Mouse (Mus musculus) forelimb bud, embryonic 11.5 days (tissue): Measurements from ENCODE around the gene Ctc1.
A peak's percentile ranks its signal among the peaks of the same experiment; 100 is the strongest.

Experiments
- DNase-seq: peaks from one replicate; pipeline ENCODE4 v3.0.0-alpha.2; 2012; ENCODE audit warnings: low read depth, low spot score

The Ctc1 gene

DNA sequence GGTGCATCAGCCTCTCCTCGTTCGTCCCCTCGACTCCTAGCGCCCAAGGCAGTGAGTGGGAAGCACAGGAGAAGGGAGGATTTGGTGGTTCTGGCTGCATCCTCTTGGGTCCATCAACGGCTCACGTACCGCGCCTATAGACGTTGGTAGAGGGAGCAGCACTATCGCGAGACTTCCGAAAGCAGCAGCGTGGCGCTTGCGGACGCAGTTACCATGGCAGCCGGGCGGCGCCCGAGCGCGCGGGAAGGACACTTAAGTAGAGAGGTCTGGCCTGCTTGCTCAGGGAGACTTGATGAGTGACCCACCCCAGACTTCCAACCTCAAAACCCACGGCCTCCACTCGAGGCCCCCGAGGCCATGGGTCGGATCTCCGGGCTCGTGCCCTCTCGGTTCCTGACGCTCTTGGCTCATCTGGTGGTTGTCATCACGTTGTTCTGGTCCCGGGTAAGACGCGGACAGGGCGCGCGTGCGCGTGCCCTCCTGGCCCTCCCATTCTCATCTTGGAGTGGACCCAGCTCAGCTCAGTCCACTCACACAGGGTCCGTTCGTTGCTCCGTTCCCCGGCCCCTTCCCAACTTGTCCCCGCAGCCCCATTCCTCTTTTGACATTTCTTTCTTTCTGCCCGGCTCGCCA lies 55.0 kb downstream of the Ctc1 start, which contains the start of gene Tmem107:
Gene Tmem107 (plus strand): TSS at position 217 of the 633 bp plus-strand sequence.
- peak; percentile 96 for DNase-seq

DNA sequence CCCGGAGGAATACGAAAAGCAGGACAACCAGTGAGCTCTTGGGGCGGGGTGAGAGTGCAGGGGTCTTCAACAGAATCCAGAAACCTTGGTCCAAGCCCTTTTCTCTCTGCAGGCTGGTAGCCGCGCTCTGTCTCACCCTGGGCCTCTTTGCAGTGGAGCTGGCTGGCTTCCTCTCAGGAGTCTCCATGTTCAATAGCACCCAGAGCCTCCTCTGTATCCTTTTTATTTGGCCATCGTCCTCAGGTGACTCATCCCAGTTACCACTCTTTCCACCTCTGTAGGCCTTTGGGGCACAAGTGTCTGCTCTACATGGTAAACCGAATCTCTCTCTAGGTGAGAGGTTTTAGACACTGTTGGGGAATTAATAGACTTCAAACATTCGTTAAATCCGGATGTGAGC lies 55.6 kb downstream of the Ctc1 start:
- no peak for DNase-seq

DNA sequence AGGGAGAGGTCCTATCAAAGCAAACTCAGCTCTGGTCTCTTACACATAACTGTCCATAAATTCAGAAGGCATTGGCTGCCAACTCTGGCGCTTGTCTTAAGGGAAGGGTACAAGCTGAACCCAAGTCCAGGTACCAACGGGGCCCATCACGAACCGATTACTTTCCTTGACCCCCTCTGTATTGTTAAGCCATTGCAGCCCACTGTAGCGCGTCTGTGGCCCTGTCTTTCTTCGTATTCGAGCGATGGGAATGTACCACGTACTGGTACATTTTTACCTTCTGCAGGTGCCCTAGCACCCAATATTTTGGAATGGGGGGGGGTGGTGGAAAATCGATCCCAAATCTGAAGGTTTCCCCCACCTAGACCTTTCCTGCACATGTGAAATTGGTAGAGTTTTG lies 56.5 kb downstream of the Ctc1 start:
- DNase-seq: no peak

- DNase-seq: no peak
These were observed 57.0 kb downstream of the Ctc1 start for GRCm38 (mm10) chr11:69072666-69073064.

GRCm38 (mm10) chr11:69073065-69073888 lies 57.6 kb downstream of the Ctc1 start:
- DNase-seq: peak; percentile 93

DNA sequence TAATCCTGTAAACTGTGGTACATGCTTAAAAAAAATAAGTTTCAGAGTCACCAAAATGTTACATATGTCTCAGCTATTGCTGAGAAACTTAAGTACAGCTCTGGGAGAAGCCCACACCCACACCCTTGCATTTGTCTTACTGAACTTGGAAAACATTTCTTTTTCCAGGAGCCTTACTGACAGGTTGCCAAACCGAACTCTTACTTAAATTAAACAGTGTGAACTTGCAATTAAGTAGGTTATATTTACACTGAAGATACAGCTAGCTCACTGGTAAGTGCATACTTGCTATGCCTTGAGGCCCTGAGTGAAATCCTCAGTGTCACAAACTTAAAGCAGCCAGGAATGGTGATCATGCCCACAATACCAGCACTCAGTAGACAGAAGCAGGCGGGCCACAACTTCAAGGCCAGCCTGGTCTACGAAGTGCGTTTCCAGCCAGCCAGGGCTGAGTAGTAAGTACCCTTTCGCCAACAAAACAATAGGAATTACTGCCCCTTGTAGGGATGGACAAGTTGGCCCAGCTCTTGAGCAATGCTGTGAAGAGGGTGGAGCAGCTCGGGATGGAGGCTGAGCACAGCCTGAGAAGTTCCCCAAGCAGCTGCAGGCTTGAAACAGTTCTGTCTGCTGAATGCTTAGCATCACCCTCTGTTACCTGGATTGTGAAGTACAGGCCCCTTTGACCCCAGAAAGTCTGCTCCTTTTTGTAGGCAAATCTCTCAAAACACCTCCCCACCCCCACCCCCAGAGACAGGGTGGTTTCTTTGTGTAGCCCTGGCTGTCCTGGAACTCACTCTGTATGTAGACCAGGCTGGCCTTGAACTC lies 58.5 kb downstream of the Ctc1 start:
- DNase-seq: no peak

DNA sequence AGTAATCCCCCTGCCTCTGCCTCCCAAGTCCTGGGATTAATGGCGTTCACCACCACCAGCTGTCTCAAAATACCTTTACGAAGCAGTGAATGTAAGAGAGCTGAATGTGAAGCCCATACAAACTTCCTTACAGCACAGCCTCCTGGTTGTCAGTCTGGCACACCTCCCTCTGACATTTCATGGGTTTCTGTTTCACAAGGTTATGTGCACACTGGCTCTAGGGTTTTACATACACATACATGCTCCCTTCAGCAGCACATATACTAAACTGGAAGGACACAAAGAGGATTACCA lies 59.0 kb downstream of the Ctc1 start:
- no peak for DNase-seq

- no peak for DNase-seq
These were observed 60.2 kb downstream of the Ctc1 start for GRCm38 (mm10) chr11:69075764-69076479.

DNA sequence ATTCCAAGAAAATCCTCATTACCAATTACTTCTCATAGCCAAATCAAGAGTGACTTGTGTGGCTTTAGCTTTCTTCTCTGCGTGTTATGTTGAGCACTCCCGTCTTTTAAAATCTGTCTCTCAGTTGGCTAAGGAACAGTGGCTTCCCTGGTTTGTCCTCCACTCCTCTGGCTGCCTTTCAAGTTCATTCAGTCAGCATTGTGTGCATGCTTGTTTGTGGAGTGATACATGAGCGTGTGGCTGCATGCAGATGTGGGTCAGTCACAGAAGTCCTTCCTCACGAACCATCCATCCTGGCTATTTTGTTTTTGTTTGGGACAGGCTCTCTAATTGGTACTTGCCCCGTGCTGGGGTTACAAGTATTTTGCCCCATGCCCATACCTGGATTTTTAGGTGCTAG lies 60.9 kb downstream of the Ctc1 start:
- no peak for DNase-seq

DNA sequence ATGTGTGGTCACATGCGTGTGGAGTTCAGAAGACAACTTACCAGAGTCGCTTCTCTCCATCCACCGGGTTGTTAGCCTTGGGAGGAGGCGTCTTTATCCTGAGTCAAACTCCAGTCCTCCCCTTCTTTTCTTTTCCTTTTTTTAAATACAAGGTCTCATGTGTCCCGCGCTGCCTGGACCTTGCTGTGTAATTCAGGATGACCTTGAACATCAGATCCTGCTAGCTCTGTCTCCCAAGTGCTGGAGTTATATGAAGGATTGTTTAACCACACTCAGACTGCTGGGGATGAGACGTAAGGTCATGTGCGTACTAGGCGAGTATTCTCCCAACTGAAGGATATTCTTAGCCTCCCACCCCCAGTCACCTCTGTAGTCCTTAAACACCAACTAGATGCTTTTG lies 61.6 kb downstream of the Ctc1 start:
- no peak for DNase-seq

- no peak for DNase-seq
These were observed 62.3 kb downstream of the Ctc1 start for GRCm38 (mm10) chr11:69078041-69078440.

GRCm38 (mm10) chr11:69078805-69079438 lies 63.2 kb downstream of the Ctc1 start:
- no peak for DNase-seq

DNA sequence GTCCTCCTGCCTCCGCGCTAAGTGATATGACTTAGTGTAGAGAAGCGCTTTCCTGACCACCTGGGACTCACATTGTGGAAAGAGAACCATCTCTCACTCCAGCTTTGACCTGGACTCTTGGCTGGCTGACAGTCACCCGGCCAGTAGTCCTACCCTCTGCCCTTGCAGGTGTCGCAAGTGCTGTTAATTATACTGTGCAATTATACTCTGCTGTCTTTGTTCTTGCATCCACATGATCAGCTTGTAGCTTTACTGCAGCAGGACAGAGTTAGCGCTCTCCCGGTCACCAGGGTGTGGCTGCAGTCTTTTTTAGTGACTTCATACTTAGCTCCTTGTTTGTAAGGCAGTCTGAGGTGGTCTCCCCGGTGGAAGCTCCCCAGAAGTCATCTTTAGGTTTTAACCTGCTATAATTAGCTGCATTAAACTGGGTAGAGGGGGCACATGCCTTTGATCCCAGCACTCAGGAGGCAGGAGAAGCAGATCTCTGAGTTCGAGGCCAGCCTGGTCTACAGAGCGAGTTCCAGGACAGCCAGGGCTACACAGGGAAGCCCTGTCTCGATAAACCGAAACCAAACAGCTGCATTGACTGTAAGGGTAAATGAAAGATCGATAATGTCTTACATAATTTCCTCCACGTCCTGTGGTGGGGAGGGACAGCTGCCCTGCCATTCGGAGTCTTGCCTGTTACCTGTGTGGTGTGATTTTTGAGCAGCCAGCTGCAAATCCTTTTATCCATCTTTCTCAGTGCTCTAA lies 64.6 kb downstream of the Ctc1 start:
- no peak for DNase-seq

- DNase-seq: no peak
These were observed 65.1 kb downstream of the Ctc1 start for GRCm38 (mm10) chr11:69080855-69081222.

DNA sequence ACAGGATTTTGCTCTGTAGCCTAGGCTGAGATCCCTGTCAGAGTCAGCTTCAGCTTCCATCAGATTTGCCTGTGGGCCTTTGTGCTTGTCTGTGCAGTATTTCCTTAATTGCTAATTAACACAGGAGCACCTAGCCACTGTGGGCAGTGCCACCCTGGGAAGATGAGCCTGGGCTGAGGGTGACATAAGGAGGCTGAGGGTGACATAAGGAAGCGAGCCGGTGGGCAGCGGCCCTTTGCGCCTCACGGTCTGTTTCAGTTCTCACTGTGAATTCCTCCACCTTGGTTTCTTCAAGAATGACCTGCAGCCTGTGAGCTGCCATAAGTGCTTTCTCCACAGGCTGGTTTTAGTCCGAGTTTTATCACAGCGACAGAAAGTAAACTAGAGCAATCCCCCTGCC lies 65.9 kb downstream of the Ctc1 start:
- DNase-seq: no peak

GRCm38 (mm10) chr11:69085608-69086007 lies 69.9 kb downstream of the Ctc1 start:
- DNase-seq: no peak
